ENCODE assay signal across 8 mouse cellular contexts in the genomic region with DNA sequence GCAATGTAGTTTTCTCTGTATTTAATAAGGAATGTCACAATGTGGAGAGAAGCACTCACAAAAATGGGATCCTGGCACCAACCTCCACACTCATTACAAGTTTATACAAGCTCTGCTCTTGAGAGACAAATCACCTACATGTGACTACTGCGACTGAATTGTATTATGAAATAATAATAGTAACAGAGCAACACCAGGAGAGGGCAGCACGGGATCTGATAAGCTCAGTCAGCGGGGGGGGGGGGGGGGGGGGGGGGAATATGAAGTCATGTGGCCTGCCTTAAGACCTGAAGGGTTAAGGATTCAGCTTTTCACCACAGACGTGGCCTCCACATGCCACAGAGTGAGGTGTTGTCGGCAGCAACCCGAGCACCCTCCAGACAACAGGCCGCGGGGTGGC.
DNase-seq lines count a peak whose midpoint lies in the region; ATAC-seq lines count a peak whose summit lies in the region.

No protein-coding gene starts in this region.

- H3K9me3 ChIP-seq in kidney, embryonic 15.5 days (replicated peaks), result no peaks in the 10 kb centered on the region
- H3K9me3 ChIP-seq in embryonic facial prominence, embryonic 14.5 days (ENCODE audit: control insufficient read depth, low read length), result no peaks in the 10 kb centered on the region

- H3K36me3 ChIP-seq in kidney, embryonic 15.5 days, result peaks cover 5% of the 10 kb centered on the region
- no peaks in the 10 kb centered on the region for H3K36me3 ChIP-seq in embryonic facial prominence, embryonic 14.5 days (ENCODE audit: control insufficient read depth, insufficient read depth, low read length)

- H3K9ac ChIP-seq in kidney, embryonic 15.5 days, result no peak overlapping the region
- no peak overlapping the region for H3K9ac ChIP-seq in embryonic facial prominence, embryonic 14.5 days (ENCODE audit: low read depth, low read length)

- DNase-seq in adrenal gland, postnatal 25 days, result peak; percentile 11
- DNase-seq in adrenal gland, postnatal 4 days (ENCODE audit: low spot score in 2 of 2), result no peak
- peak; percentile 12 to 14 for DNase-seq in kidney, postnatal 4 days
- peak; percentile 29 for DNase-seq in 3134 (ENCODE audit: extremely low read depth, insufficient read length, low spot score)
- peak; percentile 63 for DNase-seq in embryonic facial prominence, embryonic 14.5 days (ENCODE audit: low spot score)
- DNase-seq in urinary bladder, adult 18-20 months (ENCODE audit: low spot score in 2 of 2), result no peak
- DNase-seq in left cerebral cortex, adult 8-10 months (ENCODE audit: low spot score in 2 of 2), result no peak

- no peaks in the 10 kb centered on the region for H3K27me3 ChIP-seq in kidney, embryonic 15.5 days
- H3K27me3 ChIP-seq in embryonic facial prominence, embryonic 14.5 days (replicated peaks; ENCODE audit: control insufficient read depth, insufficient read depth, low read length), result no peaks in the 10 kb centered on the region

- 85% methylated on average over 7 of the region's 8 CpGs for WGBS in kidney, embryonic 15.5 days
- 66% methylated on average over 7 of the region's 8 CpGs for WGBS in embryonic facial prominence, embryonic 14.5 days

- no peak overlapping the region for H3K4me3 ChIP-seq in kidney, embryonic 15.5 days (replicated peaks)
- no peak overlapping the region for H3K4me3 ChIP-seq in embryonic facial prominence, embryonic 14.5 days (ENCODE audit: low read depth, low read length)

- H3K27ac ChIP-seq in kidney, embryonic 15.5 days, result no peak overlapping the region
- H3K27ac ChIP-seq in embryonic facial prominence, embryonic 14.5 days (replicated peaks; ENCODE audit: low read depth, low read length), result no peak overlapping the region

- H3K4me1 ChIP-seq in kidney, embryonic 15.5 days, result peaks cover 4% of the 10 kb centered on the region; the same call in 1 of the 2 replicates
- peaks cover 6% of the 10 kb centered on the region for H3K4me1 ChIP-seq in embryonic facial prominence, embryonic 14.5 days (ENCODE audit: control insufficient read depth, insufficient read depth, low read length)

- ATAC-seq in kidney, embryonic 15.5 days (replicated peaks; ENCODE audit: low FRiP score), result no peak
- 0 out of 2 replicates have a peak, but pooled peaks have one; percentile 18 for ATAC-seq in embryonic facial prominence, embryonic 14.5 days (ENCODE audit: low read depth)

- no peak overlapping the region for H3K4me2 ChIP-seq in kidney, embryonic 15.5 days
- no peak overlapping the region for H3K4me2 ChIP-seq in embryonic facial prominence, embryonic 14.5 days (ENCODE audit: low read depth, low read length)

Comparison
In these comparisons a context has a peak if more than half of its experiments do, and no peak if none do; other contexts are left out.
1. DNase-seq: peak in adrenal gland, postnatal 25 days (single experiment), kidney, postnatal 4 days (2 of 2), 3134 (single experiment) and embryonic facial prominence, embryonic 14.5 days (single experiment); none in adrenal gland, postnatal 4 days (0 of 2), urinary bladder, adult 18-20 months (0 of 2) and left cerebral cortex, adult 8-10 months (0 of 2).